Comparison of ENCODE assay signal across 8 mouse cellular contexts in genomic region chr17:15108473-15109441, GRCm38 (mm10).
DNase-seq lines count a peak whose midpoint lies in the region; ATAC-seq and TF ChIP-seq lines count a peak whose summit lies in the region.

No protein-coding gene starts in this region.

- ATAC-seq in heart, postnatal 0 days (ENCODE audit: insufficient read depth, low read depth): 0 out of 2 replicates have a peak, but pooled peaks have one; percentile 39
- peak; percentile 82 for ATAC-seq in hindbrain, postnatal 0 days
- peak; percentile 60 for ATAC-seq in midbrain, embryonic 14.5 days (ENCODE audit: low FRiP score, low TSS enrichment)

- intact Hi-C loops in heart, postnatal 36 days (cut with DNase I): no loop called here

- no peak overlapping the region for H3K4me2 ChIP-seq in heart, postnatal 0 days (ENCODE audit: low read depth, low read length)
- H3K4me2 ChIP-seq in hindbrain, postnatal 0 days (ENCODE audit: low read depth, low read length): peak overlapping the region; percentile 45
- peak overlapping the region; percentile 41 for H3K4me2 ChIP-seq in midbrain, embryonic 14.5 days (ENCODE audit: low read length)

- H3K27ac ChIP-seq in heart, postnatal 0 days (ENCODE audit: low read depth): no peak overlapping the region
- no peak overlapping the region for H3K27ac ChIP-seq in hindbrain, postnatal 0 days
- no peak overlapping the region; the same call in 1 of the 2 replicates for H3K27ac ChIP-seq in midbrain, embryonic 14.5 days (replicated peaks; ENCODE audit: low read depth, low read length)

- no peak overlapping the region for H3K4me3 ChIP-seq in heart, postnatal 0 days (ENCODE audit: low read depth, low read length)
- peak overlapping the region; percentile 12 for H3K4me3 ChIP-seq in hindbrain, postnatal 0 days (ENCODE audit: low read length)
- no peak overlapping the region for H3K4me3 ChIP-seq in midbrain, embryonic 14.5 days (replicated peaks; ENCODE audit: low read depth, low read length)

- H3K9ac ChIP-seq in heart, postnatal 0 days (replicated peaks; ENCODE audit: low read depth, low read length): no peak overlapping the region
- H3K9ac ChIP-seq in hindbrain, postnatal 0 days (replicated peaks; ENCODE audit: low read length): peak overlapping the region; percentile 30
- peak overlapping the region; percentile 26 for H3K9ac ChIP-seq in midbrain, embryonic 14.5 days (replicated peaks; ENCODE audit: low read length)

- TF ChIP-seq EP300 in heart, postnatal 0 days (IDR thresholded peaks at IDR 0.05; ENCODE audit: low read depth): no peak

- DNase-seq in heart, postnatal 0 days (ENCODE audit: low spot score): no peak
- DNase-seq in heart, postnatal 36 days: no peak
- peak; percentile 69 for DNase-seq in embryo, embryonic 10 days (ENCODE audit: low spot score)
- peak; percentile 52 for DNase-seq in hindbrain, postnatal 0 days (ENCODE audit: low spot score)
- peak; percentile 62 for DNase-seq in midbrain, embryonic 14.5 days
- DNase-seq in gastrocnemius, postnatal 4 days (ENCODE audit: low spot score in 2 of 2): no peak
- DNase-seq in liver: no peak
- no peak for DNase-seq in cerebellum, adult 9-11 months

- H3K4me1 ChIP-seq in heart, postnatal 0 days (ENCODE audit: control insufficient read depth, insufficient read depth): no peaks in the 10 kb centered on the region
- H3K4me1 ChIP-seq in hindbrain, postnatal 0 days (ENCODE audit: insufficient read depth, low read length): peaks cover 10% of the 10 kb centered on the region
- H3K4me1 ChIP-seq in midbrain, embryonic 14.5 days (ENCODE audit: control insufficient read depth, insufficient read depth, low read length): peaks cover 15% of the 10 kb centered on the region

- no peak for TF ChIP-seq CTCF in heart, postnatal 0 days (IDR thresholded peaks at IDR 0.05; ENCODE audit: low read depth)
- no peak for TF ChIP-seq CTCF in hindbrain, postnatal 0 days (IDR thresholded peaks at IDR 0.05; ENCODE audit: low read depth)

- no peaks in the 10 kb centered on the region for H3K36me3 ChIP-seq in heart, postnatal 0 days (replicated peaks; ENCODE audit: control insufficient read depth, insufficient read depth, low read length)
- H3K36me3 ChIP-seq in hindbrain, postnatal 0 days (ENCODE audit: insufficient read depth, low read length): no peaks in the 10 kb centered on the region
- H3K36me3 ChIP-seq in midbrain, embryonic 14.5 days (ENCODE audit: control insufficient read depth, insufficient read depth, low read length): no peaks in the 10 kb centered on the region

- H3K9me3 ChIP-seq in heart, postnatal 0 days (replicated peaks; ENCODE audit: control insufficient read depth, low read length): no peaks in the 10 kb centered on the region
- no peaks in the 10 kb centered on the region for H3K9me3 ChIP-seq in hindbrain, postnatal 0 days (ENCODE audit: low read length)
- H3K9me3 ChIP-seq in midbrain, embryonic 14.5 days (ENCODE audit: control insufficient read depth, low read length): no peaks in the 10 kb centered on the region

- WGBS in heart, postnatal 0 days: 43% methylated on average over 20 of the region's 20 CpGs
- WGBS in hindbrain, postnatal 0 days: 16% methylated on average over 20 of the region's 20 CpGs
- 32% methylated on average over 20 of the region's 20 CpGs for WGBS in midbrain, embryonic 14.5 days

- H3K27me3 ChIP-seq in heart, postnatal 0 days (ENCODE audit: control insufficient read depth, insufficient read depth, low read length): no peaks in the 10 kb centered on the region
- no peaks in the 10 kb centered on the region for H3K27me3 ChIP-seq in hindbrain, postnatal 0 days (ENCODE audit: insufficient read depth, low read length)
- no peaks in the 10 kb centered on the region for H3K27me3 ChIP-seq in midbrain, embryonic 14.5 days (ENCODE audit: control insufficient read depth, insufficient read depth, low read length)

Comparison
In these comparisons a context has a peak if more than half of its experiments do, and no peak if none do; other contexts are left out.
1. DNase-seq: peak in embryo, embryonic 10 days (single experiment), hindbrain, postnatal 0 days (single experiment) and midbrain, embryonic 14.5 days (single experiment); none in heart, postnatal 0 days (single experiment), heart, postnatal 36 days (0 of 2), gastrocnemius, postnatal 4 days (0 of 2), liver (single experiment) and cerebellum, adult 9-11 months (single experiment).
2. Peak in every context shown above with its lines, with median percentiles within 50 percentile points of each other: ATAC-seq.